Mouse (Mus musculus): ENCODE results near the gene Dennd6a.
A peak's percentile ranks its signal among the peaks of the same experiment; 100 is the strongest.
"Not testable (repeated sequence)": the region's sequence is repeated elsewhere in the genome, so short reads cannot be mapped to it uniquely, and the experiment has no call there.

Gene Dennd6a

DNA sequence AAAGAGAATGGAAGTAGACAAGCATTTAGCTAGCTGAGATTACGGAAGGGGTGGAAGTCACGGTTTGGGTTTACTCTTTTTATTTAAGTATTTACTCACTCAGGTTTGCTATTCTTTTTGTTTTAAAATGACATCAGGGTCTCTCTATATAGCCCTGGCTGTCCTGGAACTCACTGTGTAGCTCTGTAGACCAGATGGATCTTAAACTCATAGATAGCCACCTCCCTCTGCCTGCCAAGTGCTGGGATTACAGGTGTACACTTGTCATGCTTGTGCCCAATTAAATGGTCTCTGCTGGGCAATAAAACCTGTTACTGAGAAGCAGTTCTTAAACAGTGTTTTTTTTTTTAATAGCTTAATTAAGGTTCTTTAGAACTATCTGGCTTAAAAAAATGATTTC is 66.3 kb downstream of the Dennd6a start:
- no peak for DNase-seq (ENCODE audit: low spot score in 2 of 2)

GRCm38 (mm10) chr14:26643006-26643624 is 69.5 kb downstream of the Dennd6a start:
- DNase-seq (ENCODE audit: low spot score in 2 of 2), result no peak

- no peak for DNase-seq (ENCODE audit: low spot score in 2 of 2)
These were observed 72.5 kb downstream of the Dennd6a start for GRCm38 (mm10) chr14:26645989-26646650.

DNA sequence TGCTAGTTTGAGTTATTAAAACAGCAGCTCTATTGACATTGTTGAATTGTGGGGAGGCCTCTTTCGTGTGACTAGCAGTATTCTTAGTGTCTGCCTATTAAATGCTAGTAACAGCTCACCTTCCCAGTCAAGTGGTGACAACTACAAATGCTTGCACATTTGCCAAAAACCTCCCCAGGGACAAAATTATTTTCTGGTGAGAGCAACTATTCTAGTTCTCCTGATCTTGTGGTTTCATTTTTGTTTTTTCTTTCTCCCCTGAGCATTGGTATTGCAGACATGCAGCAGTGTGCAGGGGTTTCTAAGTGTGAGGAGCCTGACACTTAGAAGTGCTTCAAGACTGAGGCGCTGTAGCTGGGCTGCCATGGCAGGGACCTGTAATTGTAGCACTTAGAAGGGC is 74.2 kb downstream of the Dennd6a start:
- peak in 1 of 2 experiments; percentile 23 for DNase-seq (ENCODE audit: low spot score in 2 of 2)

GRCm38 (mm10) chr14:26651901-26652300 is 78.2 kb downstream of the Dennd6a start:
- no peak for DNase-seq (ENCODE audit: low spot score in 2 of 2)

DNA sequence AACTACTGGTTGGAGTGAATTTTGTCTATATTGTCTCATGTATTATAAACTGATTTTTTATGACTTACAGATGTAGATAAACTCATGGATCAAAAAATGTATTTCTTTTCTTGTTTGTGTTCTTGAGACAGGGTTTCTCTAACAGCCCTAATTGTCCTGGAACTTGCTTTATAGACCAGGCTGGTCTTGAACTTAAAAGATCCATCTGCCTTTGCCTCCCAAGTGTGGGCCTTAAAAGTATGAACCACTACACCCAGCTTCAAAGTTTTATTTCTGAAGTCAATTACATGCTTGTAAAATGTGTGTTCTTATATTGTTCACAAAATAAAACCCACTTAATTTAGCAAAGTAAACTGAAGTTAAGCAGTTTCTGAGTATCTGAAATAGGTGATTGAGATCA is 84.5 kb downstream of the Dennd6a start:
- no peak for DNase-seq (ENCODE audit: low spot score in 2 of 2)

- no peak for DNase-seq (ENCODE audit: low spot score in 2 of 2)
These were observed 86.6 kb downstream of the Dennd6a start for GRCm38 (mm10) chr14:26660233-26660632.

DNA sequence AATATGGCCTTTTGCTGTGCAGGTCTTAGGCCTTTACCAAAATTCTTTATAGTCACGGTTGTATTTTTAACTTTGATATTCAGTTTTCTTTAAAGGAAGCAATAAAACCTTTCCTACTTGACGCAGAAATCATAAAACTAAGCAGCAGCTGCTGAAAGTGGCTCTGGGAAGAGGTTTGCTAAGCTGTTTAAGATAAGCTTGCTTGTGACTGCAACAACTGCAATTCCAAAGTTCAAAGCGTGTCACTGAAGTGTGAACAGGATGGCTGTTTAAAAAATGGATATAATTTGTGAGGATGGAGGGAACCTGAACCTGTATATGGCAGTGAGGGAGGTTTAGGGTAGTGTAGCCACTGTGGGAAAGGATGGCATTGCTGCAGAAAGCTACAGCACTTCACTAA is 88.4 kb downstream of the Dennd6a start:
- DNase-seq (ENCODE audit: low spot score in 2 of 2), result no peak

GRCm38 (mm10) chr14:26662488-26662887 is 88.8 kb downstream of the Dennd6a start:
- no peak for DNase-seq (ENCODE audit: low spot score in 2 of 2)

- no peak for DNase-seq (ENCODE audit: low spot score in 2 of 2)
These were observed 90.2 kb downstream of the Dennd6a start for GRCm38 (mm10) chr14:26663851-26664250.

- no peak for DNase-seq (ENCODE audit: low spot score in 2 of 2)
These were observed 94.3 kb downstream of the Dennd6a start for GRCm38 (mm10) chr14:26667991-26668370.

GRCm38 (mm10) chr14:26668371-26669291 is 95.0 kb downstream of the Dennd6a start:
- DNase-seq (ENCODE audit: low spot score in 2 of 2), result peak; percentile 34 to 40

- DNase-seq (ENCODE audit: low spot score in 2 of 2), result peak; percentile 80 to 83
These were observed 95.8 kb downstream of the Dennd6a start, which contains the start of gene Pde12 for GRCm38 (mm10) chr14:26669292-26670073. Pde12 (minus strand) TSS chr14:26669883.

DNA sequence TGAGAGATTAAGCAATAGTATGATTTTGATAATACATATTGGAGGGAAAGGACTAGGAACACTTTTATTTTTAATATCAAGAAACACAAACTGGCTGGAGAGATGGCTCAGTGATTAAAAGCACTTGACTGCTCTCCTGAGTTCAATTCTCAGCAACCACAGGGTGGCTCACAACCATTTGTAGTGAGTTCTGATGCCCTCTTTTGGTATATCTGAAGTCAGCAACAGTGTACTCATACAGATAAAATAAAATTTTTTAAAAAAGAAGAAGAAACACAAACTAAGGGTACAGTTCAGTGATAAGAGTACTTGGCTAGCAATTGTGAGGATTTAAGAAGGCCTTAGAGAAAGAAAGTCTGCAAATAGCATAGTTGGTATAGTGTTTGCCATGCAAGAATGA is 97.3 kb downstream of the Dennd6a start:
- DNase-seq (ENCODE audit: low spot score in 2 of 2), result no peak

DNA sequence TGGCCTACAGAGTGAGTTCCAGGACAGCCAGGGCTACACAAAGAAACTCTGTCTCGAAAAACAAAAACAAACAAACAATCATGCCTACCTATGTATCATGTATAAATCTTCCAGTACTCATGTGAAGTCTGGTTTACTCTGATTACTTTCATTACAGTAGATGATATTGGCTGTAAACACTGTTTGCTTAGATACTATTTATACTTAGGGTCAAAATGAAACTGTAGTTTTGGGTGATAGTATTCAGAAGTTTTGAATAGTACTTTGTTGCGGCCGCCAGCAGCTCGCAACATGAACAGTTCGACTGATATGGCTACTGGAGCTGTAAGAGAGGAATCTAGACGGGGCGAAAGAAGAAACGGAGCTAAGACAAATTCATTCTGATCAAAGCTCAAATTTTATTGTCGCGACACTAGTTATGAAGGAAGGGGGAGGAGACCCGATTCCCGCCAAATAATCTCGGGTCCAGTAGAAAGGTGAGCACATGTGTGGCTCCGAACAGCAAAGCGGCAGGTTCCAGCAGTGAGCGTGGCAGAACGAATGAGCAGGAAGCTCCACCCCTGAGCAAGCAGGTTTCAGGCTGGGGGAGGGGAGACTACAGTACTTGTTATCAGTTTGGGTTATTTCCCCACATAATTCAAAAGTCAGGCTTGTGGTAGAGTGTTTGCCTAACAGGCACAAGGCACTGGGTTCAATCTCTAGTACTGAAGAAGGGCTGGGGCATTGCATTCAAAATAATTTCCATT is 98.4 kb downstream of the Dennd6a start:
- peak; percentile 11 to 16 for DNase-seq (ENCODE audit: low spot score in 2 of 2)

DNA sequence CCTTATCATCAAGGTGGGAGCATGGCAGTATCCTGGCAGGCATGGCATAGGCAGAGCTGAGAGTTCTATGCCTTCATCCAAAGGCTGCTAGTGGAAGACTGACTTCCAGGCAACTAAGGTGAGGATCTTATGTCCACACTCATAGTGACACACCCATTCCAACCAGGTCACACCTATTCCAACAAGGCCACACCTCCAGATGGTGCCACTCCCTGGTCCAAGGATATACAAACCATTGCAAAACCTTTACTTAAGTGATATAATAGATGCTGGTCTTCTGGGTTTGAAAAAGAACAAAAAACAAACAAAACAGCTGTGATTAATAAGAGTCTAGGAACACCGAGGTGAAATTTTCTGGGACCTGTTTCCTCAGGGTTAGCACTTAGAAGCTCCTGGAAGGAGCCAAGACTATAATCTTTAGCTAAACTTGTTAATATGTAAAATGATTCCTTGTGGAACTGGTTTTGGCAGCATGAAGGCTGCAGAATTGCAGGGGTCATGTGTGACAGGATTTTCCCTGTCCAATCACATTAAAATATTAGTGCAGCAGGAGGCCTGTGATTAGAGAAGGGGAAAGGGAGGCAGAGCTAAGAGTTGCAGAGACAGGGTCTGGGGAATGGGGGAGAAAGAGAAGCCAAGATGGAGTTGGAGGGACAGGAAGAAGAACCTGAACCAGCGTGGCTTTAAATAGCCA is 101.0 kb downstream of the Dennd6a start:
- not testable (repeated sequence) for DNase-seq (ENCODE audit: low spot score in 2 of 2)

DNA sequence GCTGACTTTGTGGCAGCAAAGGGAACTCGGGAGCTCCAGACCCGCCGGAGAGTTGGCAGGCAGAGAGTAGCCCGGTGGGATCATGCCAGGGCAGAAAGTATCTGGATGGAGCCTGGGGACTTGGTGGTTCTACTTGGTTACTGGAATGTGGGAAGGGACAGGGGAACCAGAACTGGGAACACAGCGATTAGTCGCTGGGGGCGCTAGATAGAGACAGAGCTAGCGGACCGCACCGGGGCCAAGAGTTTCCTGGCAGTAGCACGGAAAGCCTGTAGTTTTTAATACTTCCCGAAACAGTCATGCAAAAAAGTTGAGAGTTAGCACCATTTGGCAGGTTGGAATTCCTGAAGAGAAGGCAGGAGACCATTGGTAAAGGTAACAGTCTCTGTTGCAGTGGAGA is 101.7 kb downstream of the Dennd6a start:
- peak; percentile 29 to 41 for DNase-seq (ENCODE audit: low spot score in 2 of 2)

DNA sequence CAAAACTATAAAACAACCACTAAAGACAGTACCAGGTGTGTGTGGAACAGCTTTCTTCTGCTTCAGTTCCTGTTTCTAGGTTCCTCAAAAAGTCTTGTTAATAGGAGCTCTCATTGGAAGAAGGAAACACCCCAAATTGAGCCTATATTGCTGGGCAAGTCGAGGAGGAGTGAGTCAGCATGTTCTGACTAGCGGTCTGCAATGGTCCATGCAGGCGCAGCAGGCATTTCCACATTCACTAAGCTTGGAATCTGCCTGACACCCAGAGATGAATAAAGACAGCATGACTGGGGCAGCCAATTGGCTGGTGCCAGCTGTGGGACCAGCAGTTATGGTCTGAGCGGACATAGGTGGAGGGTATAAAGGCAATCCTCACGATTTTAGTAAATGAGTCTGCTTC is 102.1 kb downstream of the Dennd6a start:
- DNase-seq (ENCODE audit: low spot score in 2 of 2), result peak; percentile 5 to 41
